Mouse (Mus musculus): ENCODE results near the gene Ankdd1a.

GRCm38 (mm10) chr9:65548311-65548710, 28.3 kb upstream of the Ankdd1a start:
- TF ChIP-seq CTCF (conservative IDR thresholded peaks at IDR 0.05; ENCODE audit: low read length) (no peak), NANOG (IDR thresholded peaks at IDR 0.05; ENCODE audit: borderline replicate concordance, low read length) (no peak), POU5F1 (IDR thresholded peaks at IDR 0.05; ENCODE audit: borderline replicate concordance, low read length) (no peak)
